Mouse (Mus musculus) megakaryocyte progenitor cell, adult 5-6 weeks (primary cell): Measurements from ENCODE around the gene Cdh20. TPM values are rescaled to one million over a fixed set of nuclear protein-coding genes. Genes with fewer than 3 reads are reported as not detected.

Source experiments
- ATAC-seq: replicated peaks from 2 replicates; pipeline ENCODE4 v1.8.0; 2016; ENCODE audit warnings: mild to moderate bottlenecking, moderate TSS enrichment, inconsistent platforms; ENCODE audit not compliant: poor library complexity
- total RNA-seq, 2 experiments: library from RNA; stranded (forward) in 1 of 2; stranded (reverse) in 1 of 2; fragments of 157-497, 149-512 nt in 1 of 2; fragments of 200-1000 nt in 1 of 2; gene quantifications; 2 replicates each; pipeline versions ENCODE4 v1.2.3 to v1.2.4; 2015 to 2017

The Cdh20 gene
- total RNA-seq, 2 experiments from 2014 or later: not detected

GRCm38 (mm10) chr1:105012616-105013015 is 244.3 kb downstream of the Cdh20 start:
- no peak for ATAC-seq

GRCm38 (mm10) chr1:105013291-105013690 is 245.0 kb downstream of the Cdh20 start:
- no peak for ATAC-seq

GRCm38 (mm10) chr1:105041668-105042067 is 273.3 kb downstream of the Cdh20 start:
- ATAC-seq: no peak
